Mouse (Mus musculus) limb, embryonic 15.5 days (tissue): ENCODE results near the gene Vmn1r215. TPM values are rescaled to one million over a fixed set of nuclear protein-coding genes. Genes with fewer than 3 reads are reported as not detected.
"Not testable (repeated sequence)": the region's sequence is repeated elsewhere in the genome, so short reads cannot be mapped to it uniquely, and the experiment has no call there.

Experiments
- ATAC-seq: fragments of 200-750 bp; cut with Nextera tagmentation; 2 replicates; pipeline ENCODE4 v1.8.0; 2017; ENCODE audit warnings: low read depth, moderate TSS enrichment; ENCODE audit not compliant: insufficient number of reproducible peaks, low FRiP score, low TSS enrichment
- H3K27ac ChIP-seq: fragments of 300-500 bp; sonication (generic); 2 replicates; pipeline ENCODE4 v1.5.1; 2015; ENCODE audit warnings: moderate library complexity, mild to moderate bottlenecking, inconsistent platforms
- H3K27me3 ChIP-seq: fragments of 300-500 bp; sonication (generic); 2 replicates; pipeline ENCODE4 v1.6.1; 2015; ENCODE audit warnings: inconsistent platforms
- H3K36me3 ChIP-seq: fragments of 300-500 bp; sonication (generic); 2 replicates; pipeline ENCODE4 v1.6.1; 2015; ENCODE audit warnings: inconsistent platforms
- H3K4me1 ChIP-seq: fragments of 300-500 bp; sonication (generic); 2 replicates; pipeline ENCODE4 v1.6.1; 2015; ENCODE audit warnings: inconsistent platforms
- H3K4me2 ChIP-seq: fragments of 300-500 bp; sonication (generic); 2 replicates; pipeline ENCODE4 v1.6.1; 2015; ENCODE audit warnings: mild to moderate bottlenecking, inconsistent platforms
- H3K4me3 ChIP-seq: fragments of 300-500 bp; sonication (generic); 2 replicates; pipeline ENCODE4 v1.5.1; 2015; ENCODE audit warnings: mild to moderate bottlenecking, inconsistent platforms
- H3K9ac ChIP-seq: fragments of 300-500 bp; sonication (generic); 2 replicates; pipeline ENCODE4 v1.6.1; 2015; ENCODE audit warnings: inconsistent platforms
- H3K9me3 ChIP-seq: fragments of 300-500 bp; sonication (generic); 2 replicates; pipeline ENCODE4 v1.6.1; 2016; ENCODE audit warnings: inconsistent platforms
- WGBS: fragments of 180-500 bp; shearing (Covaris S2); methylation state at CpG from one replicate; pipeline ENCODE4 v1.1.7; 2015; 5-methylcytosine and 5-hydroxymethylcytosine counted together
- polyA plus RNA-seq: library from polyadenylated mRNA; unstranded; fragments of >200 nt; fragmentation: Nextera tagmentation; extraction: Ambion mirVana; gene quantifications from 2 replicates; pipeline ENCODE4 v1.2.1, GENCODE M21; 2015

The Vmn1r215 gene
- not detected in 2 replicates for polyA plus RNA-seq

- no peak within 1 kb of the TSS for H3K4me3 ChIP-seq
- H3K27me3 ChIP-seq = no peaks in the 10 kb centered on the region
- no peak for ATAC-seq
- no peak within 1 kb of the TSS for H3K27ac ChIP-seq
- no peak within 1 kb of the TSS for H3K9ac ChIP-seq
- no peaks in the 10 kb centered on the region for H3K9me3 ChIP-seq
- no peaks in the 10 kb centered on the region for H3K36me3 ChIP-seq
- no peak within 1 kb of the TSS for H3K4me2 ChIP-seq
- H3K4me1 ChIP-seq = no peaks in the 10 kb centered on the region
- 82% methylated on average over 1 of the region's 1 CpGs for WGBS
Measured at GRCm38 (mm10) chr13:23067725-23068124, at the start of gene Vmn1r215. Vmn1r215 (plus strand) TSS chr13:23068025.

- no peak for ATAC-seq
- Histone ChIP-seq H3K27me3 (no peaks in the 10 kb centered on the region), H3K4me1 (no peaks in the 10 kb centered on the region), H3K4me2 (no peak overlapping the region), H3K9me3 (no peaks in the 10 kb centered on the region), H3K9ac (no peak overlapping the region), H3K27ac (no peak overlapping the region), H3K4me3 (no peak overlapping the region), H3K36me3 (no peaks in the 10 kb centered on the region)
Measured at GRCm38 (mm10) chr13:23018158-23018557, 49.7 kb upstream of the Vmn1r215 start.

GRCm38 (mm10) chr13:23024812-23025211 lies 43.0 kb upstream of the Vmn1r215 start:
- H3K4me1 ChIP-seq = no peaks in the 10 kb centered on the region
- H3K36me3 ChIP-seq = no peaks in the 10 kb centered on the region
- no peak overlapping the region for H3K4me2 ChIP-seq
- no peaks in the 10 kb centered on the region for H3K27me3 ChIP-seq
- H3K9me3 ChIP-seq = no peaks in the 10 kb centered on the region
- H3K4me3 ChIP-seq = no peak overlapping the region
- H3K27ac ChIP-seq = no peak overlapping the region
- H3K9ac ChIP-seq = no peak overlapping the region
- no peak for ATAC-seq

- no peaks in the 10 kb centered on the region for H3K36me3 ChIP-seq
- 78% methylated on average over 3 of the region's 3 CpGs for WGBS
Measured at GRCm38 (mm10) chr13:23030118-23030517, 37.7 kb upstream of the Vmn1r215 start, which contains the start of gene Vmn1r214. Vmn1r214 (plus strand) TSS chr13:23030418.

GRCm38 (mm10) chr13:23057778-23058177 lies 10.0 kb upstream of the Vmn1r215 start:
- Histone ChIP-seq H3K4me2 (no peak overlapping the region), H3K4me1 (no peaks in the 10 kb centered on the region), H3K27ac (no peak overlapping the region), H3K9ac (no peak overlapping the region), H3K4me3 (no peak overlapping the region), H3K27me3 (no peaks in the 10 kb centered on the region), H3K9me3 (no peaks in the 10 kb centered on the region), H3K36me3 (no peaks in the 10 kb centered on the region)
- 47% methylated on average over 1 of the region's 1 CpGs for WGBS
- no peak for ATAC-seq

More at GRCm38 (mm10) chr13:23030118-23030517, 37.7 kb upstream of the Vmn1r215 start, which contains the start of gene Vmn1r214:
- Histone ChIP-seq H3K9me3 (no peaks in the 10 kb centered on the region), H3K4me3 (no peak within 1 kb of the TSS), H3K27ac (no peak within 1 kb of the TSS), H3K9ac (no peak within 1 kb of the TSS), H3K27me3 (no peaks in the 10 kb centered on the region), H3K4me2 (no peak within 1 kb of the TSS), H3K4me1 (no peaks in the 10 kb centered on the region)
- no peak for ATAC-seq

GRCm38 (mm10) chr13:23069312-23069711 lies 1.5 kb downstream of the Vmn1r215 start:
- 88% methylated on average over 2 of the region's 2 CpGs for WGBS
- no peak overlapping the region for H3K4me2 ChIP-seq
- H3K27me3 ChIP-seq = no peaks in the 10 kb centered on the region
- no peak overlapping the region for H3K9ac ChIP-seq
- no peaks in the 10 kb centered on the region for H3K36me3 ChIP-seq
- ATAC-seq = no peak
- no peak overlapping the region for H3K4me3 ChIP-seq
- no peaks in the 10 kb centered on the region for H3K9me3 ChIP-seq
- H3K4me1 ChIP-seq = no peaks in the 10 kb centered on the region
- no peak overlapping the region for H3K27ac ChIP-seq

GRCm38 (mm10) chr13:23094386-23094785 lies 26.6 kb downstream of the Vmn1r215 start:
- H3K9me3 ChIP-seq = no peaks in the 10 kb centered on the region
- no peak overlapping the region for H3K27ac ChIP-seq
- no peak overlapping the region for H3K4me2 ChIP-seq
- no peak overlapping the region for H3K4me3 ChIP-seq
- no peaks in the 10 kb centered on the region for H3K36me3 ChIP-seq
- 84% methylated on average over 4 of the region's 4 CpGs for WGBS
- H3K4me1 ChIP-seq = no peaks in the 10 kb centered on the region
- ATAC-seq = no peak
- H3K27me3 ChIP-seq = no peaks in the 10 kb centered on the region
- H3K9ac ChIP-seq = no peak overlapping the region

GRCm38 (mm10) chr13:23118126-23118525 lies 50.3 kb downstream of the Vmn1r215 start, which contains the start of gene Vmn1r217:
Vmn1r217 (minus strand) TSS chr13:23118226.
- H3K36me3 ChIP-seq, H3K27me3 ChIP-seq, H3K4me3 ChIP-seq, H3K9ac ChIP-seq, H3K4me1 ChIP-seq, H3K27ac ChIP-seq, H3K4me2 ChIP-seq, ATAC-seq, H3K9me3 ChIP-seq: not testable (repeated sequence)
- 76% methylated on average over 1 of the region's 1 CpGs for whole genome bisulfite sequencing

GRCm38 (mm10) chr13:23120611-23121010 lies 52.8 kb downstream of the Vmn1r215 start:
- no peaks in the 10 kb centered on the region for H3K27me3 ChIP-seq
- no peak overlapping the region for H3K27ac ChIP-seq
- no peaks in the 10 kb centered on the region for H3K9me3 ChIP-seq
- ATAC-seq = no peak
- no peak overlapping the region for H3K4me3 ChIP-seq
- no peak overlapping the region for H3K4me2 ChIP-seq
- no peak overlapping the region for H3K9ac ChIP-seq
- no peaks in the 10 kb centered on the region for H3K36me3 ChIP-seq
- no peaks in the 10 kb centered on the region for H3K4me1 ChIP-seq
- WGBS = 88% methylated on average over 2 of the region's 2 CpGs

Other genes starting within 250 kb of the Vmn1r215 start
- not detected in 2 replicates for gene Vmn1r210, start 236.7 kb upstream of the Vmn1r215 start, polyA plus RNA-seq
- gene Vmn1r211, start 210.5 kb upstream of the Vmn1r215 start, polyA plus RNA-seq = not detected in 2 replicates
- gene Vmn1r212, start 183.8 kb upstream of the Vmn1r215 start, polyA plus RNA-seq = not detected in 2 replicates
- not detected in 2 replicates for gene Vmn1r213, start 60.4 kb upstream of the Vmn1r215 start, polyA plus RNA-seq
- gene Vmn1r214, start 37.6 kb upstream of the Vmn1r215 start, polyA plus RNA-seq = not detected in 2 replicates
- gene Vmn1r217, start 50.2 kb downstream of the Vmn1r215 start, polyA plus RNA-seq = not detected in 2 replicates
- gene Vmn1r218, start 65.1 kb downstream of the Vmn1r215 start, polyA plus RNA-seq = not detected in 2 replicates
- not detected in 2 replicates for gene Vmn1r219, start 91.3 kb downstream of the Vmn1r215 start, polyA plus RNA-seq
- gene Vmn1r220, start 120.0 kb downstream of the Vmn1r215 start, polyA plus RNA-seq = not detected in 2 replicates
- not detected in 2 replicates for gene Vmn1r221, start 146.1 kb downstream of the Vmn1r215 start, polyA plus RNA-seq
- gene Vmn1r222, start 167.9 kb downstream of the Vmn1r215 start, polyA plus RNA-seq = not detected in 2 replicates
- not detected in 2 replicates for gene Vmn1r223, start 179.1 kb downstream of the Vmn1r215 start, polyA plus RNA-seq